Mouse (Mus musculus): ENCODE measurements around the gene Cbarp. TPM values are rescaled to one million over a fixed set of nuclear protein-coding genes. Genes with fewer than 3 reads are reported as not detected.

Cbarp gene
- total RNA-seq, 2 experiments from 2014 or later = 2.2 to 2.7 TPM

DNA sequence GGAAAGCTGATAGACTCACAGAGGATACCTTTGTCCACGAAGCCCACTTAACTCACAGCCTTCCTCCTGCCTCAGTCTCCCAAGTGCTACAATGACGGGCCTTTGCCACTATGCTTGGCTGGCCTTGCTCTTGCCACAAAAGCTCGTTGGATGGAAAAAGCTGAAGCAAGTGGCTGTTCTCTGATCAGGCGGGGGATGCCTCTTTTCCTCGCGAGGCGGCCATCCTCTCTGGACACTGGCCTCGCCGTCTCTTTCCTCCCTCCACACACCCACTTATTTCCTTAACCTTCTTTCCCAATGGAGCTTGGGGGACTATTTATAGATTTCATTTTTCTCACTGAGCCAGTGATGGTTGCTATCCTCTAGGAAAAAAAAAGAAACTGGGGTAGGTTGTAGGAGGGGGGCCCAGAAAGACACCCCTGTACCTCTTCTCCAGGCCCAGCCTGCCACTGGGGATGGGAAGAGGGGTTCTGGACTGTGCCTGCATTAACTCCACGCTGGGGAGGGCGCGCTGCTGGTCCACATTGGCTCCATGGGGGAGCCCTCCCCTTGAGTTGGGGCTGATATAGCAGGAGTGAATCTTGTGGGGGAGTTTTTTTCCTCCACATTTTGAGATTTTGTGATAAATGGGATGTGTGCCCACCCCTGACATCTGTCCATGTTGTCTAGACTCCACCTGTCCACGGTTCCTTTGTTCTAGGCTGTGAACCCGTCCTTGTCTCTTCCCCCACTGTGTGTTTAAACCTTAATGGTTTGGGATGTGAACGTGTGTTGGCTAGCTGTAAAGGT is 16.7 kb upstream of the Cbarp start:
- no peak for DNase-seq (ENCODE audit: low spot score in 2 of 2)

DNA sequence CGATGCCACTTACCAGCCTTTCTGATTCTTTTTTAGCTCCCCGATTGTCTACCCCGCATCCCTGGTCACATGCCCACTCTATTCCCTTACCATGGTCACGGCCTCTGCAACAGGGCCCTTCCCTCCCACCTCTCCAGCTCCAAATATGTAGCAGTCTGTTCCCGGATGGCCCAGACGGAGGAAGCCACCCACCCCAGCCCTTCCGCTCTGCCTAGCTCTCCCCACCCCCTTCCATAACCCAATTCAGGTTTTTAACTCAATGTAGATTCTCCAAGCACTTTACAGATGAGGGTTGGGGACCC is 16.1 kb upstream of the Cbarp start:
- DNase-seq (ENCODE audit: low spot score in 2 of 2) = no peak

DNA sequence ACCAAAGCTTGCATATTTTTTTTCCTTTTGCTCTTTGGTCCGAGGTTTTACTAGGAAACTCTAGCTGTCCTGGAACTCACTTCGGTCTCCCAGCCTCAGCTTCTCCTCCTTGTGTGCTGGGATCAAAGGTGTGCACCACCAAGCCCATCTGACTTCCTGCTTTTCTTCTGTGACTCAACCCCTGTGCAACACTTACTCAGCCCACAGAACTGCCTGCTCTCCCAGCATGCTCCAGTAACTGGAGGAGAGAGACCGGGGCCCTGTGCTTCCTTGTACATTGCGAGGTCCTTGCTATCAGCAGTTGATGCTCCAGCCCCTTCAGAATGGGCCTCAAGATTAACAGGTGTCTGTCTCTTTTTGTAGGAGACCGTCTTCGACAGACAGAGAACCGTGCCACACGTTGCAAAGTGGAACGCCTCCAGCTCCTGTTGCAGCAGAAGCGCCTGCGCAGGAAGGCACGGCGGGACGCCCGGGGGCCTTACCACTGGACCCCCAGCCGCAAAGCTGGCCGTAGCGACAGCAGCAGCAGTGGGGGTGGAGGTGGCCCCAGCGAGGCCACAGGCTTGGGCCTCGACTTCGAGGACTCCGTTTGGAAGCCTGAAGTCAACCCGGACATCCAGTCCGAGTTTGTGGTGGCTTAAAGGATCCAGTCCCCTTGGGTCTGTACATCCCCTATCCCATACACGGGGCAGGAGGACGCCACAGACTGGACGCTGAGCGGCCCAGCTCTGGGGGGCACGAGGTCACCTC is 15.5 kb upstream of the Cbarp start:
- no peak for DNase-seq (ENCODE audit: low spot score in 2 of 2)

DNA sequence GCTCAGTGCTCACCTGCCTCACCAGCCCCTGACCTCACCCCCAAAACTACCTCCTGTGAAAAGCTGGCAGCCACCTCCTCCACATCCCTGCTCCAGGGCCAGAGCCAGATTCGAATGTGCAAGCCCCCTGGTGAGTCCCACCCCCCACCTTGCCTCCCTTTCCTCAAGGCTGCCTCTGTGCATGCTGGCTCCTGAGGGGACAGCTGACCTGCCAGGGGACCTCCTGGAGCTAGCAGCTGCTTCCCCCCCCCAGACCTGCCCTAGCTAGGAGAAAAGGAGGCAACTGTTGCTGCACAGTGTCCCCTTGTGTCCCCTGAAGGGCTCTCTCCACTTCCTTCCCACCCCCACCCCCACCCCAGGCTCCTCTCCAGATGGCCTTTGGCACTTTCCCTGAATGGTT is 14.6 kb upstream of the Cbarp start:
- DNase-seq (ENCODE audit: low spot score in 2 of 2) = no peak

DNA sequence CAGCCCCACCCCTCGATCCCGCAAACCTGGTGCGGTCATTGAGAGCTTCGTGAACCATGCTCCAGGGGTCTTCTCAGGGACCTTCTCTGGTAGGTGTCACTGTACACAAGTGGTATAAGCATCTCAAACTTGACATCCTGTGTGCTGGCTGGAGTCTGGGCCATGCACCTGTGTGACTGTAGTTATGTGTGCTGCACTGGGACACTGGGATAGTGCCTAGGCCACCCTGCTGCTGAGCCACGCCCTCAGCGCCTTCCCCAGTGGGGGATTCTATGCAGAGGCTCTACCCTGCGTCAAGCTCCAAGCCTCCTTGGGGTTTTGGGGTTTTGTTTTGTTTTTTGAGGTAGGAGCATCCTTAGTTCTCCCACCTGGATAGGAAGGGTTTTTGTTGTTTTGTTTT is 13.7 kb upstream of the Cbarp start:
- no peak for DNase-seq (ENCODE audit: low spot score in 2 of 2)

DNA sequence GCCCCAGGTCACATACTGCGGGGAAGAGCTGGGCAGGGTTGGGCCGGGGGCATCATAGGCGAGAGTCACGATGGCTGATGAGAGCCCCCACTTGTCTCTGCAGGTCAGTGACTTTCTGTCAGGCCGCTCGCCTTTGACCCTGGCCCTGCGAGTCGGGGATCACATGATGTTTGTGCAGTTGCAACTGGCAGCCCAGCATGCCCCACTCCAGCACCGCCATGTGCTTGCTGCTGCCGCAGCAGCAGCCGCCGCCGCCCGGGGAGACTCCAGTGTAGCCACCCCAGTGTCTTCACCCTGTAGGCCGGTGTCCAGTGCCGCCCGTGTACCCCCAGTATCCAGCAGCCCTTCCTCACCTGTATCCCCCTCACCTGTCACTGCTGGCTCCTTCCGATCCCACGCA is 13.1 kb upstream of the Cbarp start:
- no peak for DNase-seq (ENCODE audit: low spot score in 2 of 2)

DNA sequence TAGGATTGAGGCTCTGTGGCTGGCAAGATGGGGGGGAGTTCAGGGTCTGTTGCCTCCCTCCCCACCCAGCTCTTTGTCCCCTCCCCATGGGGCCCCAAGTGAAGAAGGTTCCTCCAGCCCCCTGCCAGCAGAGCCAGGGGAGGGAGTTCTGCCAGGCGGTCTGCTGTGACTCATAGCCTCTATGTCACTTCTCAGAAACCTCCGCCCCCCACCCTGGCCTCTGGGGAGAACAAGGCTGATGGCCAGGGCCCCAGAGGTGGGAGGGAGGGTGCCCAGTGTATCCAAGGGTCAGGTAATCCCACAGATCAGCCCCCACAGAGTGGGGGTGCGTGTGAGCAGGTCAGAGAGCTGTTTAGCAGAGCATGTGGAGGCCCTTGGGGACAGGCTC is 12.2 kb upstream of the Cbarp start:
- DNase-seq (ENCODE audit: low spot score in 2 of 2) = no peak

DNA sequence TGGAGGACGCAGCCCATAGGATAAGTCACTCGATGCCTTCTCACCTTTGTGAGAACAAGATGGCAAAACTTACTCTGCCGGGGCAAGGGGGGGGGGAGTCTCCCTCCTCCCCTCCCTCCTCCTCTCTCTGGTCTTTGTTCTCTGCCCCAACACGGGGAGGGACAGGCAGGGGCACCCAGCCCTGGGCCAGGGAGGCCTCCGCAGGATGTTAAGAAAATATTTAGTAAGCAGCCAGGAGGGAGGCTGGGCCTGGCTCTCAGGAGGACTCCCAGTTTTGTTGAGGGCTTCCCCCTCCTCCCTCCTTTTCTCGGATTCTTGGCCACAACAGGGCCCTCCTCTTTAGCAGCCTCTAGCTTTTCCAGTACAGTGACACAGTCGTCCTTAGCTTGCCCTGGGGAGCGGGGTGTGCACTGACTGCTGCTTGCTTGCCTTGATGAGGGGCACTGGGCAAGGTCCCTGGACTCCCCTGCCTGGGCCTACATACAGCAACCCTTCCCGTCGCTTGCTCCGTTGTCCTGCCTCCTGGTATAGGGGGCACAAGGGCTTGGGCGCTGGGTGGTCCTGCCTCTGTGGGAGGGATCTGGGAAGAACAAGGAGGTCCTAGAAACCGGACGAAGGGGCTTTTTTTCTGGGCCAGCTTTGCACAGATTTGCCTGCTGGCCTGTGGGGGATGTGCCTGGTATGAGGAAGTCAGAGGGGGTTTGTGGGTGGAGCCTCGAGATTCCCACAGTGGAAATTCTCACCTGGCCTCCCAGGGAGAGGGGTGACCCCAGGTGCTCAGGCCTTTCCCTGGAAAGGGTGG is 11.6 kb upstream of the Cbarp start:
- DNase-seq (ENCODE audit: low spot score in 2 of 2) = no peak

DNA sequence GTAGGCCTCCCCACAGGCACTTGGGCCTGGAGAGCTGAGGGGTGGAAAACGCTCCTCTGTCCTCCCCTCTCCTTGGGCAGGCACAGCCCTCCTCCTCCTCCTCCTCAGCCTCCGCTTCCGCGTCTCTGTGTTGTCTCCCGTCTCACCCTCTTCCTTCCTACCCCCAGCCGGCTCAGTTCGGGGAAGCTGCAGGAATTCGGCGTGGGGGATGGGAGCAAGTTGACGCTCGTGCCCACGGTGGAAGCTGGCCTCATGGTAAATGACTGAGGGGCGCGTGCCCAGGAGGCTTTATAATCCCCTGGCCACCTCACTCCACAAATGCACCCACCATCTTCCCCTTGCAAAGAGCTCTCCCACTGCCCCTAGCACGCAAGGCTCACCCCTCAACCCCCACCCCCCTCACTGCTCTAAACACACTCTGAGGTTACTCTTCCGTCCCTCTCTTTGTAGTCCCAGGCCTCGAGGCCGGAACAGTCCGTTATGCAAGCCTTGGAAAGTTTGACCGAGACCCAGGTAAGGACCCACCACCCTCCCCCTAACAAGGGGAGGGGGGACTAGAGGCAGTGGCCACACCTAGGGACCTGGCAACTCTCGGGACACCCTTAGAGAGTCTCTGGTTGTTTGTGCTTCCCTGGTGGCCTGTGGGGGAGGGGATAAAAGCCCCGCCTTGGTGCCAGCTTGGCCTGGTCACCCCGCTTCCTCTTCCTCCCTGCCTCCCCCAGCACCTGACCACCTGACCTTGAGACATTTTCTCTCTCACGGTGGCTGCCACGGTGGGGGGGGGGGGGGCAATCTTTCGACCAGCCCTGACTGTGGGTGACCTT is 10.8 kb upstream of the Cbarp start:
- no peak for DNase-seq (ENCODE audit: low spot score in 2 of 2)

DNA sequence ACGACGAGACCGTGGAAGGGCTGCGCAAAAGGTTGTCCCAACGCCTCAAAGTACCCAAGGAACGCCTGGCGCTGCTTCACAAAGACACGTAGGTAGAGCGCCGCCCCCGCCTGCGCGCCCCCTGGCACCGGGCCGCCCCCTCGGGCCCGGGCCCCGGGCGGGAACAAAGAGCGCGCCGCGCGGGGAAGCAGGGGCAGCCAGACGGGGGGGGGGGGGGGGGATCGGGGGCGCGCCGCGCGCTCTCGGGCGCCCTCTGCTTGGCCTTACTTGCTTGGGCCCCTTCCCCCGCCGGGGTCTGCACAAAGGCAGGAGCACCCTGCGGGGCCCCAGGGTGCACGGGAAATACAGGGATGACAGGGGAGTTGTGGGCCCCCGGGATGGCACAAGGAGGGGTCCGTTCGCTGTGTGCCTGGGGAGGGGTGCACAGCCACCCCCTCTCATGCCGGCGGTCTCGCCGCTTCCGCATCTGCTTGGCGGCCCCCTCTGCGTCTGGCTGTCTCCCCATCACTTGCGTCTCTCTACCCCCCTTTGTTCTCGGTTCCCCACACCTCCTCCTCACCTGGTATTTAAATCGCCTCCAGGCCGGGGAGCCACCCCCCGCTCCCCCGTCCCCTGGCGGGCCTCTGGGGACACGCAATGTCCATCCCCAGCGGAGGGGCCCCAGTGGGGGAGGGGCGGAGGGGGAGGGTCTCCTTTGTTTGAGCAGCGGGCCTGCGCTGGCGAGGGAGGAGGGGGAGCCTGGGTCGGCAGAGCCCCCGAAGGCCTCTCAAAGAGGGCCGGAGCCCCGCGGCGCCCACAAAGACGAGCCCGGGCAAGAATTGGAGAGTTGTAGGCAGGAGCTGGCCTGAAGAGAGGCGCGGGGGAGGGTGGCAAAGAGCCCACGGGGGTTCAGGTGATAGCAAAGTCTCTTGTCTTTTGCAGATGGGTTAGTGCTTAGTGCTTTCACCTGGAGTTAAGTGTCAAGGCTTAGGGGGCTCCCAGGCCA is 9.9 kb upstream of the Cbarp start:
- no peak for DNase-seq (ENCODE audit: low spot score in 2 of 2)

DNA sequence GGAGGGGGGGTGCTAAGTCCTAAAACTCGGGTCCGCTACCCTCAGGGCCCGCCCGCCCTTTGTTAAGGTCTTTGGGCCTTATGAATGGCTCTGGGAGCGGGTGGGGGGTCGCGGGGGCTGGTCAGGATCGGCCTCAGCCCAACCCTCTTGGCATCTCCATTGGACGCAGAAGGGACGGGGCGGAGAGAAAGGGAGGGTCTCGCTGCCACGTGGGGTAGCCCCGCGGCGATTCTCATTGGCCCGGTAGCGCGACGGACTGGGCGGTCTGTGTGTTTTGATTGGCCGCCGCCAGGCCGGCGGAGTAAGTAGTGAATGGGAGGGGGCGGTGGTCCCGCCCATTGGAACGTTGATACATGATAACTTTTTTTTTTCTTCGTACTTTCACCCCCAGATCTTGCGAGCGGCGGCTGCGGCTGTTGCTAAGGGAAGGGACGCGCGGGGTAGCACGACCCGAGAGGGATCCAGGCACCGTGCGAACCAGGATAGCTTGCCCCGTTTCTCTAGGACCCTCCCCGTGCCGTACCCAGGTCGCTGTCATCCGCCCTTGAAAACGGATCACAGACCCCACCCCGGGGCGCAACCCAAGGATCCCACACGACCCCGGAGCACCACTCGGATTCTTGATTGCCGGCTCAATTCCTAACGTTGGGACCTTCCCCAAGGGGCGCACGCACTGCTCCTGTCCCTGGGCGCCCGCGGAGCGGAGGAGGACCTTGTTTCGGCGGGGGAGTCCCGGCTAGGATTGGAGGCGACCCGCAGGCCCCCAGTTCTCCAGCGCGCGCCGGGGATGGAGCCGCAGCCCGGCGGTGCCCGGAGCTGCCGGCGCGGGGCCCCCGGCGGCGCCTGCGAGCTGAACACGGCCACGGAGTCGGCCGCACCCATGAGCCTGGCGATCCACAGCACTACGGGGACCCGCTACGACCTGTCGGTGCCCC is 8.9 kb upstream of the Cbarp start:
- DNase-seq (ENCODE audit: low spot score in 2 of 2) = peak; percentile 95 to 96

DNA sequence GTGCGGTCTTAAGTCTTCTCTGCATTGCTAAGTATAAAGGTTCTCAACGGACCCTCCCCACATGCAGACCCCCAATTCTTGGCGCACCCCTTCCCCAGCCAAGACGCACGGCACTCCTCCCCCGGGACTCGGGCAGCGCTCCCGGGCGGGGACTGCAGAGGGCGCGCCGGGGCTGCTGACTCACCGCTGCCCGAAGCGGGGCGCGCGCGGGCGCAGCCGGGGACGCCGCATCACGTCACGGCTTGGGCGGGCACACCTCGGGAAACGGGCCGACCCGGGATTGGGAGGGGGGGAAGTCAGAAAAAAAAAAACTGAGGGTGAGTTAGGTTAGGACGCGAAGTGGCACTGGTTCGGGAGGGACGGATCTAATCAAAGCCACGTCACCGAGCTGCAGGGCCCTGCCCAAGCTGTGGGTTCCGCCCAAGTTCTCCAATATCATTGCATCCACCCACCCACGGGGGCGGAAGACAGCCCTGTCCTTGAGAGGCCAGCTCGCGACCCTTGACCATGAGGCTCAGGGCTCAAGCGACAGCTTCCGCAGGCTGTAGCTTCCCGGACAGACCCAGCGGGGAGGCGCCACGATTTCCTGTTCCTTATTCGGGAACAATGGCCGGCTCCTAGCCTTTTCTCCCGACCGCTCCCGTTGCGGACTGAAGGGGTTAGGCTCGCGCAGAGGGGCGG is 8.1 kb upstream of the Cbarp start:
- DNase-seq (ENCODE audit: low spot score in 2 of 2) = peak; percentile 94 to 95

DNA sequence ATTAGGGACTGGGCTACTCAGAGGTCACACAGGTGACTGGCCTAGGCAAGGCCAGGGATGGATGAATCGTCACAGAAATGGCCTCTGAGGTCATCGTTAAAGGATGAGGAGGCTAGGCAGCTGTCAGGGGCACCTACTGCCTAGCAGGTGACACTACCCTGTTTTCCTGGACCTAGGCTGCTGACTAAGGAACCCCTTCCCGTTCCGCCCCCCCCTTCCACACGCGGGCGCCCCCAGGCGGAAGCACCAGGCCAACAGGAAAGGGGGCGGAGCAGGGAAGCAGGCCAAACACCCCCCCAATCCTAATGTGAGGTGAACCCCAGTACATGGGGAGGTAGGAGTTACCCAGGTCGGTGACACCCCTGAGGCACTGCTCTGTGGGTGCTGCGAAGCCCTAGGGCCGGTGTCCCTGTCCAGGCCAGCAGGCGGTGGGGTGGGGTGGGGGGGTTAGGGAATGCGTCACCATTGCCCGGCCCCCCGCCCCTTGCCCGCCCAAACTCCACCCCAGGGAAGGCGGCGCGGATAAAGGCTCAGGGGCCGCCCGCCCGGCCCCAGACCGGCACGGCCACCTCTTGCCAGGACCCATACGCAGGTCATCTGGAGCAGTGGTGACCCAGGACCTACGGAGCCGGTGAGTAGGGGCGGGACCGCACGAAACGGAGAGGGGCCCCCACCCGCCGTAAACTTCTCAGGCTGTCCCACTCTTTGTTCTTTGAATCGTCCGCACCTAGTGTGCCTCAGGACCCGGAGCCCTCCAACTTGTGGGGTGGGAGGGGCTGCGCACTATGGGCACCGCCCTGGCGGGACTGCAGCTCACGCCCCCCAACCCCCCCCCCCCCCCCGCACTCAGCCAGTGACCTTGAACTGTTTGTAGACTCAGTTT is 7.3 kb upstream of the Cbarp start, which contains the start of gene Midn:
Gene Midn, plus strand, starts transcription at position 554 of the 883 bp plus-strand sequence.
- DNase-seq (ENCODE audit: low spot score in 2 of 2) = peak; percentile 75 to 84

DNA sequence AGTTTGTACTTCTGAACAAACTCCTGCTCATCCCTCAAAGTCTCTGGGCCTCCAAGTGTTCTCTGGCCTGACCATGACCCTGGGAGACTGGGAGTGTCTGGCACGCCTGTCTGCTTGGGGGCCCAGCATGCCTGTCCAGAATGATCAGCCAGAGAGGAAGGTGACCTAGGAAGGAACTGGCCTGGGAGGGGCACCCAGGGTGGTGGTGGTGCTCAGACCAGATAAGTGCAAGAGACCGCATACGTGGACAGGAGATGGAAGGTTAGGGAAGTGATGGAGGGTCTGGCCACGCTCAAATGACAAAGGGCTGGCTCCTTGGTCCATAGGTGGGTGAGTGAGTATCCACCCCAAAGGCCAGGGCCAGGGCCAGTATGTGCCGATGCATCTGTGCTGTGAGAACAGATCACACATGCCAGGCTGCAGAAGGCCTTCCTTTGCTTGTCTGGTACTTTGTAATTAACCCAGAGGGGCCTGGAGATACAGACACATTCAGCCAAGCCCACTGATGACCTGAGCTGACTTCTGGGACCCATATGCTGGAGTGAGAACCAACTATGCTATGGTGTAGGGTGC is 6.6 kb upstream of the Cbarp start:
- no peak for DNase-seq (ENCODE audit: low spot score in 2 of 2)

DNA sequence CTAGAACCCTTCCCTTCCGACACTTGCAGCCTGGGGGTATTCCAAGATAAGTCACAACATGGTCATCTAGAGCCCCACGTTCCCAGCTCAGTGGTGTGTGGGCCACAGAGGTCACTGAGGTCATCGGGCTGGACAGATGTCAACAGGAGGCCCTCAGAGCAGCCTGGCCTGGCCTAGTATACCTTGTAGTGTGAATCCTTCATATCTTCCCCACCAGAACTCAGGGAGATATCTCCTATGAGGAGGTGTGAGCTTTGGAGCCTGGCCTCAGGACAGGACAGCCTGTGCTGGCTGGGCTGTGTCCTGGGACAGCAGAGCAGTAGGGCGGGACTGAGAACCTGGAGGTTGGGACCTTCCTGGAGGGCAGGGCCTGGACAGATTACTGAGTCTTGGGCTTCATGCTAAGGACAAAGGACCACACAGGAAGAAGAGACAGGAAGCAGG is 6.0 kb upstream of the Cbarp start:
- DNase-seq (ENCODE audit: low spot score in 2 of 2) = no peak

DNA sequence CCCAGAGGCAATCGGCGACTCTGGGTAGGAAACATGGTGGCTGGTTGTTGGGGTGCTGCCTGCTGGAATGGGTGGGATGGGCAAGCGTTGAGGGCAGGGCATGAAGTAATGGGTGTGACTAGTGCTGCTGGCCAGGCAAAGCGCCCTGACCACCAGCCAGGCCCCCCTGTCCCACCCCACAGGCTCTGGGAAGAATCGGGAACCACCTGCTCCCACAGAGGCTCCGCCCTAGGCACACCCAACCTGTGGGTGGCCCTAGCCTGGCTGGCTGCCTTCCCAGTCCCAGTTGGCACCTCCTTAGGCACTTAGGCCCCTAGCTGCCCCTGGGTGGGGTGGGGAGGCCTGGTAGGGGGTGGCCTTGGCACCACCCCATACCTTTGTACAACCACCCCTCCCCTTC is 5.3 kb upstream of the Cbarp start:
- DNase-seq (ENCODE audit: low spot score in 2 of 2) = no peak

All from gastrocnemius, postnatal 4 days (tissue).